Mouse (Mus musculus): ENCODE measurements around the gene Tsacc. TPM values are rescaled to one million over a fixed set of nuclear protein-coding genes. Genes with fewer than 3 reads are reported as not detected.
"Not testable (repeated sequence)": the region's sequence is repeated elsewhere in the genome, so short reads cannot be mapped to it uniquely, and the experiment has no call there.

Gene Tsacc
- polyA plus RNA-seq, 2 experiments from 2014 or later: 2.7 to 7.4 TPM

DNA sequence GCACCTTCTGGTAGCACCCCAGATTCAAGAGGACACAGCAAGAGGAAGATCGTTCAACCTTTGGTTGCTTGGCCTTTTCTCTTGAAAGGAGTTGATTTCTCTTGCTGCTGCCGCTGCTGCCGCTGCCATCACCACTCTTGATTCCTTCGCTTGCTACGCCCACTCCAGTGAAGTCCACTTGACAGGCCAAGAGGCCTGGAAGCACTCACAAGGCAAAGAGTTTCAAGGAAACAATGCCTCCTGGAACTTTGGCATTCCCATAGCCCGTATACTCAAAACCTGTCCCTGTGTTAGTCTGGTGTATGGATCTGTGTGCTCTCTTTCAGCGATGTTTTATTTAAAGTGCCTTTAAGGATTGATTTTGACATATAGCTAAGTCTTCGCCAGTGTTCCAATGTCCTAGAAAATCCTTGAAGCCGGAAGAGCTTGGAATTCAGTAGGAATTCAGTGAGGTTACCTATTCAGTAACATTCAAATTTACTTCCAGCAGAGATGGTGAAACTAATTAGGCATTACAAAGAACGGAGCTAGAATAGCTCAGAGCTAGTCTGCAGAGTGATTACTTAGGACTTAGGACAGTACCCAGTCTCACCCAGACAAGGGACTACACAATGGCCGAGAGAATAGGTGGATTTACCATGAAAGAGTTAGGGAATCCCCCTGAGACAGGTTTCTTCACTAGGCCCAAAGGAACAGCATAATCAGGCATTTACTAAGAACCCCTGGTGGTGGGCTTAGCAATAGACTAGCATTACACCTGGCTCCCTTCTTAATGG is 15.5 kb downstream of the Tsacc start:
- not testable (repeated sequence) for ATAC-seq

DNA sequence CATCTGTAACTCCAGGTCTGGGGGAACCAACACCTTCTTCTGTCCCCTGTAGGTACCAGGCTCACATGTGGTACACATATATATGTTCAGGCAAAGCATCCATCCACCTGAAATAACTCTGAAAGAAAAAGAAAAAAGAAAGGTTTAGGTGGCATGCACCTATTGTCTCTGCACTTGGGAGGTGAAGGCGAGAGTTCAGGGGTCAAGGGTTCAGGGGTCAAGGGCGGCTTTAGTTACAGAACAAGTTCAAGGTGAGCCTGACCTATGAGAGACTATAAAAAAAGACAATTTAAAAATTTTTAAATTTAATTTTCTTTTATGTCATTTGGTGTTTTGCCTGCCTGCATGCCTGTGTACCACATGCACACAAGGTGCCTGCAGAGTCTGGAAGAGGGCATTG is 16.8 kb downstream of the Tsacc start:
- ATAC-seq: no peak

GRCm38 (mm10) chr3:88276529-88277143 is 20.2 kb downstream of the Tsacc start:
- ATAC-seq: no peak

- ATAC-seq: no peak
Observed at GRCm38 (mm10) chr3:88276121-88276520, 20.7 kb downstream of the Tsacc start.

DNA sequence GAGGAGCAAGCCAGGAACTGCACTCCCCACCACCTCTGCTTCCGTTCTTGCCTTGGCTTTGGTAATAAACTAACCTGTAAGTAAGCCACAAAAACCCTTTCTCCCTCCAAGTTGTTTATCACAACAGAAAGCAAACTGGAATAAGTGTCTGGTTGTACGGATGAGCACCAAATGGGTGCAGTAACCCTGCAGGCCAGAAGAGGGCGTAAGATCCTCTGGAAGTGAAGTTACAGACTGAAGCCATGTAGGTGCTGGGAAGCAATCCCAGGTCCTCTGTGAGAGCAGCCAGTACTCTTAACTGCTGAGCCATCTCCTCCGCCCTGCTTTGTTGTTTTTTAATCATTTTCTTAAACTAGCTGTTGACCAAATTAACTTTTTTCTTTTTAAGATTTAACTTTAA is 22.8 kb downstream of the Tsacc start:
- no peak for ATAC-seq

DNA sequence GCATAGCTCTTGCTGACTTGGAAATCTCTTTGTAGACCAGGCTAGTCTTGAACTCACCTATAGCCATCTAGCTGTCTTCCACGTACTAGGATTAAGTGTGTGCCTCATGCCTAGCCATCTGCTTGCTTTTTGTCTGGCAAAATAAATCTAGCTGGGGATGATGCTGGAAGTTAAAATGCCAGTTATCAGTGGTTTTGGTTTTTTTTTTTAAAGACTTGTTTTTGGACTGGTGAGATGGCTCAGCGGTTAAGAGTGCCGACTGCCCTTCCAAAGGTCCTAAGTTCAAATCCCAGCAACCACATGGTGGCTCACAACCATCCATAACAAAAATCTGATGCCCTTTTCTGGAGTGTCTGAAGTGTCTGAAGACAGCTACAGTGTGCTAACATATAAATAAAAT is 24.9 kb downstream of the Tsacc start:
- no peak for ATAC-seq

- ATAC-seq: not testable (repeated sequence)
Observed at GRCm38 (mm10) chr3:88271298-88271697, 25.5 kb downstream of the Tsacc start.

DNA sequence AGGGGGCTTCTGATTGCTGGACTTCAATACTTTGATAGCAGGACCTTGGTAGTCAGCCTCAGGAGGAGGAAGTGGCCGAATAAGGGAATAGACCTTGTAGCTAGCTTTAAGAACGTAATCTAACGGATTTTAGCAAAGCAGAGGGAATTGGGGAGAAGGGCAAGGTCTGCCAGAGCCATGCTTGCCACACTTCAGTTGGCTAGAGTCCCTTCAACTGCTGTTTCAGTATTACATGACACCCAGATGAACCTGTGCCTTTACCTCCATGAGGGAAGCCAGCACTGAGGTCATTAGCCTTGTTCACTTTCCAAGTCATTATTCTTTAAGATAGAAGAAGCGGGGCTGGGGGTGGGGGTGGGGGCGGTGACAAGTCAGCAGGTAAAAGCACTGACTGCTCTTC is 27.8 kb downstream of the Tsacc start:
- no peak for ATAC-seq

GRCm38 (mm10) chr3:88268014-88268413 is 28.8 kb downstream of the Tsacc start:
- not testable (repeated sequence) for ATAC-seq

- no peak for ATAC-seq
Observed at GRCm38 (mm10) chr3:88262346-88262745, 34.5 kb downstream of the Tsacc start.

- ATAC-seq: no peak
Observed at GRCm38 (mm10) chr3:88256382-88256781, 40.4 kb downstream of the Tsacc start.

DNA sequence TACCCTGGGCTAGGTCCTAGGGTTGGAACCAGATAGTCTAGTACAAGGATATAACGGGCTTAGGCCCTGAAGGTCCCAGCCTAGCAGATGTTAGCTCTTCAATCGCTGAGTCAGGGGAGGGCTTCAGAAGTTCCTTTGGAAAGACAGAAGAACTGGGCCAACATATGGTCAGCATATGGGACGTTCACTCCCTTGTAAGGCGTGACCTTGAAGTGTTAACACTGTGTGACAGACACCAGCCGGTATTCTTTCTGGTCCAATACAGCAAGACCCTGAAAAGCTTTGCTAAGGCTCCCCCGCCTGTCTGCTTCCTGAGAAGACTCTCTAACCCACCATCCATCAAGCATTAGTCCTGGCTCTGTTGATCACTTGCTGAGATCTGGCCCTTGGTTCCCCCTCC is 40.8 kb downstream of the Tsacc start:
- ATAC-seq: no peak

GRCm38 (mm10) chr3:88254268-88254926 is 42.4 kb downstream of the Tsacc start, which contains the start of gene Rhbg:
TSS of gene Rhbg (minus strand) at chr3:88254709.
- ATAC-seq: no peak

DNA sequence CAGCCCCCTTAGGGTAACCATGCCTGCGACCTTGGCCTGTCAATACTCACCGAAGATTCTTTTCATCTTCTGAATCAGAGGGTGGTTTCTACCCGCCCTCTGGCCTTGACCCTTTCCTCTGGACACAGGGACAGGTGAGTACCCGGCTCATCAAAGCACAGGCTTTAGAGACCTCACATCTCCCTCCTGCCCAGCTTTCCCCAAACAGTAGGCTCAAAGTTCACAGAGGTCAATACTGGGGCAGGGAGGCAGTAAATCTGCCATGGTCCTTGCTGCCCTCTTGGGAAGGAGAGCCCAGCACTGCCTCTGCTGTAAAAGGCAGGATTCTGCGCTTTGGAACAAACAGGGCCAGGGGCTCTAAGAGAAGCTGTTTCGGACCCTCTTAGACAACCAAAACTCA is 44.1 kb downstream of the Tsacc start:
- ATAC-seq: no peak

DNA sequence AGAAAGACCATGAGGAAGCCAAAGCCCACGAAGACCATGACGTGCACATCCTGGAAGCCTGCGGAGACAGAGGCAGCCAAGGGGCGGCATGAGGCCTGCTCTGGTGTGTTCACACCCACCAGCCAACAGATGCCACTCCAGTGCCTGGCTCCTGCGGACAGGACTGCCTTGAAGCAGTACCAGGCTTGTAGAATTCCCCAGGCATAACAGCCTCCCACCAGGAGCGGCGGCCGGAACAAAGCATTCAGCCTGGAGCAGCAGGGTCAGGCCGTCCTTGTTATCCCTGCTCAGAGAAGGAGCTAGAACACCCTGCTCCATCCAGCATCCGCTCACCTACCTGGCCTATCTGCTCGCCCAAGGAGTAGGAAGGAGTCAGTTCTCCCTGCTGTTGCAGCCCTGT is 48.4 kb downstream of the Tsacc start:
- ATAC-seq: no peak

GRCm38 (mm10) chr3:88247666-88248065 is 49.1 kb downstream of the Tsacc start:
- no peak for ATAC-seq

DNA sequence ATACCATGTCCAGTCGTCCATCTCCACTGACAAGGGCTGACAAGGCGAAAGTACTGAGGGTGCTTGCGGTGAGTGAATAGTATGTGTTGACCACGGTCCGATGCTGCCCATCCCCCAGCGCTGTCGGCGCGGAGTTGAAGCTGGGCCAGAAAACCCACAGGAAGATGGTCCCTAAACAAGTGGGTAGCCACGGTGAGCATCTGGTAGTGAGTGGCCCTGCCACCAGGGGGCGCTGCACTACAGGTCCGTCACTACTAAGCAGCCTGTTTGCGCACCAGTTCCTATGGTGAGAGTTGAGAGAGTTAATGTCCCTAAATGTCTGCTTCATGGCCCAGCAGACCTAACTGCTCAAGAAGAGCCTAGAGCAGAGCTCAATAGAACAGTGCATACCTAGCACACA is 51.0 kb downstream of the Tsacc start:
- ATAC-seq: no peak

- no peak for ATAC-seq
Observed at GRCm38 (mm10) chr3:88244071-88244470, 52.7 kb downstream of the Tsacc start.

GRCm38 (mm10) chr3:88242531-88242930 is 54.3 kb downstream of the Tsacc start:
- peak; percentile 36 for ATAC-seq

GRCm38 (mm10) chr3:88241045-88241786 is 55.6 kb downstream of the Tsacc start:
- ATAC-seq: no peak

GRCm38 (mm10) chr3:88239446-88239845 is 57.4 kb downstream of the Tsacc start:
- ATAC-seq: no peak

DNA sequence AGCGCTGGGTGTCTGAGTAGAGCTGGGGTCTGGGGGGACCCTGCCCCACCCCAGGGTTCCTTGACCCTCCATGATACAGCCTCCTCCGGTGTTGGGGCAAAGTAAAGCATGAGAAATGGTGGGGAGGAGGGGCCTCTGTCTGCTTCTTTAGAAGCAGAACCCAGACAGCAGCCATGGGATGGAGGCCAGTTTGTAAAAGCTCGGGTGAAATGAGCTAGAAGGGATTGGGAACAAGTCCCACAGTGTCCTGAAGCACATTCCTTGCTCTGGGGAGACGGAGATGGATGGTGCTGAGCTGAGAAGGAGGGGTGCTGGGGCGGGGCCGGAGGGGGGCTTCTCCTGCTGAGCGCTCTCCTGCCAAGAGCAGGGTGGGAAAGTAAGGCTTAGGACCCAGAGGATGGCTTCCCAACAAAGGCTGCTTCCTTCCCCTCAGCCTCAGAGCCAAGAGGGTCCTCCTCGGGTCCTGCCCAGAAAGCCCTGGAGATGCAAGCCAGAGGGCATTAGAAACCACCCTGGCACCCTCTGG is 57.9 kb downstream of the Tsacc start:
- ATAC-seq: no peak

Data from activated CD4-positive, CD25-positive, alpha-beta regulatory T cell, adult 4 months (primary cell).